Mouse (Mus musculus): ENCODE data around the gene Fmo1.

GRCm38 (mm10) chr1:162875091-162875490 is 8.7 kb upstream of the Fmo1 start:
- TF ChIP-seq CTCF (IDR thresholded peaks at IDR 0.05; ENCODE audit: low read depth, low read length) (no peak), POLR2A (IDR thresholded peaks at IDR 0.05; ENCODE audit: extremely low read depth, insufficient read depth, low read length) (no peak)

All from liver, adult 2 months (tissue).